Mouse (Mus musculus) CH12.LX (cell line): Measurements from ENCODE around the gene Anapc5.

Source experiments
- CTCF ChIP-seq, 2 experiments: IDR thresholded peaks in 1 of 2; conservative IDR thresholded peaks in 1 of 2; 2 replicates each; pipeline ENCODE4 v1.5.1; 2011 to 2012; ENCODE audit warnings: low read depth in 2 of 2, low read length in 2 of 2, improper control_type of control experiment in 1 of 2, inconsistent platforms in 1 of 2, mild to moderate bottlenecking in 1 of 2, moderate library complexity in 1 of 2
- EP300 ChIP-seq: IDR thresholded peaks from 2 replicates; pipeline ENCODE4 v1.6.1; 2011; ENCODE audit warnings: low read length, improper control_type of control experiment

DNA sequence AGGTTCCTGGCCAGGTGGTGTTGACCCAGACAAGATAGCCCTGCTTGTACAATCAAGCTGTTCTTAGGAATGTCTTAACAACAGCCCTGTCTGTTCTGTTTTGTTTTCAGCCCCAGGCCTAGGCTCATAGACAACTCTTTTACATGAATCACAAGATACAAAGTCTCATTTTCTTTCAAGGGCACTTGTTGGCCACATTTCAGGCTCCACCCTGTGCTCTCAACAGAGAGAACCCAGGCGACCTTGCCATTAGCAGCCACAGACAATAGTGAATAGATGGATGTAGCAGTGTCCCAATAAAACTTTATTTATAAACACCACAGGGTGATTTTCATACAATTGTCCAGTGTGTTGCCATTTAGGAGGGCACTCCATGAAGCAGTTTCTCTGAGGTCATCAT is 39.1 kb downstream of the Anapc5 start:
- no peak for TF ChIP-seq CTCF (conservative IDR thresholded peaks at IDR 0.05 in 1 of 2, IDR thresholded peaks at IDR 0.05 in 1 of 2; ENCODE audit: low read depth in 2 of 2, low read length in 2 of 2)
- TF ChIP-seq EP300, result no peak
